Mouse (Mus musculus) lung, postnatal 0 days (tissue): ENCODE measurements at regions not wholly inside any gene's neighbourhood (a gene's known extent, or its start where the extent isn't known, plus 50 kb on each side); places are given as distances from the start of the nearest gene placed in this dataset.

ENCODE experiments used
- ATAC-seq: fragments of 200-750 bp; cut with Nextera tagmentation; 2 replicates; pipeline ENCODE4 v1.8.0; 2017; ENCODE audit warnings: moderate library complexity
- DNase-seq: peaks from one replicate; pipeline ENCODE4 v3.0.0-alpha.2; 2016; ENCODE audit warnings: low spot score
- H3K27ac ChIP-seq: fragments of 300-500 bp; sonication (generic); 2 replicates; pipeline ENCODE4 v1.5.1; 2014; ENCODE audit warnings: antibody characterized with exemption, mild to moderate bottlenecking, low read length, mixed read lengths
- H3K27me3 ChIP-seq: fragments of 300-500 bp; sonication (generic); replicated peaks from 2 replicates; pipeline ENCODE4 v1.6.1; 2014; ENCODE audit warnings: low read length, mixed read lengths; ENCODE audit not compliant: insufficient read depth
- H3K36me3 ChIP-seq: fragments of 300-500 bp; sonication (generic); 2 replicates; pipeline ENCODE4 v1.6.1; 2014; ENCODE audit warnings: low read length, mixed read lengths; ENCODE audit not compliant: insufficient read depth
- H3K4me1 ChIP-seq: fragments of 300-500 bp; sonication (generic); 2 replicates; pipeline ENCODE4 v1.6.1; 2014; ENCODE audit warnings: antibody characterized with exemption, low read depth, low read length, mixed read lengths; ENCODE audit not compliant: insufficient read depth
- H3K4me2 ChIP-seq: fragments of 300-500 bp; sonication (generic); replicated peaks from 2 replicates; pipeline ENCODE4 v1.6.1; 2014; ENCODE audit warnings: low read depth, mild to moderate bottlenecking, low read length, moderate library complexity, mixed read lengths
- H3K4me3 ChIP-seq: fragments of 300-500 bp; sonication (generic); 2 replicates; pipeline ENCODE4 v1.5.1; 2014; ENCODE audit warnings: low read depth, low read length
- H3K9ac ChIP-seq: fragments of 300-500 bp; sonication (generic); replicated peaks from 2 replicates; pipeline ENCODE4 v1.6.1; 2014; ENCODE audit warnings: low read depth, mild to moderate bottlenecking
- H3K9me3 ChIP-seq: fragments of 300-500 bp; sonication (generic); 2 replicates; pipeline ENCODE4 v1.6.1; 2016; ENCODE audit warnings: low read length, mixed read lengths
- CTCF ChIP-seq: IDR thresholded peaks from 2 replicates; pipeline ENCODE4 v1.5.1; 2016; ENCODE audit warnings: antibody characterized with exemption, mild to moderate bottlenecking
- EP300 ChIP-seq: IDR thresholded peaks from 2 replicates; pipeline ENCODE4 v1.6.1; 2016; ENCODE audit warnings: antibody characterized with exemption, mild to moderate bottlenecking, control low read depth
- WGBS: fragments of 180-500 bp; shearing (Covaris S2); extraction: QIAGEN DNeasy Blood & Tissue Kit; methylation state at CpG from one replicate; pipeline ENCODE4 v1.1.7; 2014; 5-methylcytosine and 5-hydroxymethylcytosine counted together

DNA sequence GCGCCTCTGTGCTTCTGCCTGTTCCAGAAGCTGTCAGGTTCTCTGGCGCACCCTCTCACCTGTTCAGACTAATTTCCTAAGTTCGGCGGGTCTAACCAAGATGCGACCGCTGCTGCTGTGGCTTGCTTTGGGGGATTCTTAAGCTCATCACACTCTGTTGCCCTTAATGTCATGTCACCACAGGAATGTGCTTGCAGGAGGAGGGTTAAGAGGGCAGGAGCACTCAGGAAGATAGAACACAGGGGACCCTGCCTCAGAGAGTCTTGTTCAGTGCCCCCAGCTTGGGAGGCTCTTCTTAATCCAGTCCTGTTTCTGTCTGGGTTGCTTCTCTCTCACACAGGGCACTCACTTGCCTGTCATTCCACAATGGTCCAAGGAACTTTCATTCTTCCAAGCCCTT is 65.1 kb upstream of the Pcdh8 start:
- H3K36me3 ChIP-seq = no peaks in the 10 kb centered on the region
- no peak for DNase-seq
- H3K27ac ChIP-seq = no peak overlapping the region
- no peak overlapping the region for H3K4me3 ChIP-seq
- no peak for TF ChIP-seq EP300
- TF ChIP-seq CTCF = no peak
- 95% methylated on average over 4 of the region's 6 CpGs for WGBS
- H3K9me3 ChIP-seq = no peaks in the 10 kb centered on the region
- H3K27me3 ChIP-seq = no peaks in the 10 kb centered on the region
- H3K4me1 ChIP-seq = no peaks in the 10 kb centered on the region
- H3K9ac ChIP-seq = no peak overlapping the region
- no peak overlapping the region for H3K4me2 ChIP-seq
- no peak for ATAC-seq

DNA sequence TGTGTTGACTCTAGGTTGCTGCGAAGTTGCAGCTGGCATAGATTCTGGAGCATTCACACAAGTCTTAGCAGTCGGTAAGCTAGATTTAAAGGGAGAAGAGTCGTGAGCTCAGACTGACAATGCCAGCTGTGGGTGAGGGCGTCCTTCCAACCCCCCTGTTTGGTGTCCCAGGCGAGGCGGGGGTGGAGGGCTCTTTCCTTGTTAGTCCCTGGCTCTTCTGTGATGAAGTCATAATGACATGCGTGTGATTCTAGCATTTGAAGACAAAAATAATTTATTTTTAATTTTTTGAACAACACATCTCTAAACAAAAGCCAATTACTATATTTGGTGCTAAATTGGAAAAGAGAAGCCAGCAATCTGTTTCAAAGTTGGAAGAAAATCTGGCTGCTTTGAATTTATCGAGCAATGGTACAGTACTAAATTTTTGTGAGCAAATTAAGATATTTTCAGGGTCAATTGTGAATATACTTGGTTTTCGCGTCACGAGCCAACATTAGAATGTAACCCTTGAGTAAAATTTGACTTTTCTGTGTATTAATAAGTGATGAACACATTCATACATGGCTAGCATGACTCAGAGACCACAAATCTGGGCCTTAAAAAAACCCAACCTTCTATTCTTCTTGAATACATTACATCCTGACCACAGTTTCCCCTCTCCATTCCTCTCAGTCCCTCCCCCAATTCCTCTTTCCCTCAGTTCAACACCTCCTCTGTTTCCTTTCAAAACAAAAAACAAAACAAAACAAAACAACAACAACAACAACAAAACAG is 53.7 kb upstream of the Pcdh8 start:
- no peak overlapping the region for H3K27ac ChIP-seq
- ATAC-seq = no peak

DNA sequence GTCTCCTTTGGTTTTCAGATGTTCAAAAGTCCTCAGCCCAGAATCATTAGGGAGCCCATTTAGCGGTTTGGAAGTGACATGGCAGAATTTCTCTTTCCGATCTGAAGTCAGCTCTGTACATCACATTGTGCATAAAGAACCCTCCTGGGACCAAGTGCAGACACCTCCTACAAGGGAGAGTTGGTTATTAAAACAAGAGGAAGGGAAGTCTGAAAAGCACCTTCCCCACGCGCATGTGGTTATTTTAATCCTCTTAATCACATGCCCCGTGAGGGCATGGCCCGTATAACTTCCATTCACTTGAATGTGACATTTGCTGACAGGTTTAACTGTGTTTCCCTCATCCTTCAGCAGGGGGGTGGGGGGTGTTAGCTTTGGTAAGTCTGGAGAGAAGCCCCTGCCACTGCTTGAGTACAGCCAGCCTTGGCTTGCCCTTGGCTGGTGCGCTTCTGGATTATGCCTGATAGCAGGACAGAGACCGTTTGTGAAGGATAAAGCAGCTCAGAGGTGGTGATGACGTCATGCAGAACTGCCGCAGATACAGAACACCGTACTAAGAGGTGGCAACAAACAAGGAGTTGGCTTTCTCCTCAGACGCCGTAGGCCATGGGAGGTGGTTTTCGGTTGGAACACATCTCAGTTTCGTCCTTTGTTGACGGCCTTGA is 51.5 kb upstream of the Pcdh8 start:
- H3K4me1 ChIP-seq = no peaks in the 10 kb centered on the region
- no peak overlapping the region for H3K9ac ChIP-seq
- H3K27me3 ChIP-seq = no peaks in the 10 kb centered on the region
- no peaks in the 10 kb centered on the region for H3K36me3 ChIP-seq
- TF ChIP-seq CTCF (no peak), EP300 (no peak)
- ATAC-seq (no peak), DNase-seq (no peak)
- WGBS = 72% methylated on average over 16 of the region's 16 CpGs
- H3K27ac ChIP-seq = no peak overlapping the region
- no peak overlapping the region for H3K4me2 ChIP-seq
- H3K9me3 ChIP-seq = no peaks in the 10 kb centered on the region; the same call in 1 of the 2 replicates
- H3K4me3 ChIP-seq = no peak overlapping the region

More for the DNA sequence above, 53.7 kb upstream of the Pcdh8 start:
- no peak overlapping the region for H3K4me3 ChIP-seq
- DNase-seq = no peak
- H3K36me3 ChIP-seq = no peaks in the 10 kb centered on the region
- no peak overlapping the region for H3K9ac ChIP-seq
- TF ChIP-seq CTCF (no peak), EP300 (no peak)
- no peaks in the 10 kb centered on the region for H3K27me3 ChIP-seq
- no peaks in the 10 kb centered on the region for H3K9me3 ChIP-seq
- H3K4me1 ChIP-seq = no peaks in the 10 kb centered on the region
- H3K4me2 ChIP-seq = no peak overlapping the region
- WGBS = 90% methylated on average over 11 of the region's 11 CpGs

DNA sequence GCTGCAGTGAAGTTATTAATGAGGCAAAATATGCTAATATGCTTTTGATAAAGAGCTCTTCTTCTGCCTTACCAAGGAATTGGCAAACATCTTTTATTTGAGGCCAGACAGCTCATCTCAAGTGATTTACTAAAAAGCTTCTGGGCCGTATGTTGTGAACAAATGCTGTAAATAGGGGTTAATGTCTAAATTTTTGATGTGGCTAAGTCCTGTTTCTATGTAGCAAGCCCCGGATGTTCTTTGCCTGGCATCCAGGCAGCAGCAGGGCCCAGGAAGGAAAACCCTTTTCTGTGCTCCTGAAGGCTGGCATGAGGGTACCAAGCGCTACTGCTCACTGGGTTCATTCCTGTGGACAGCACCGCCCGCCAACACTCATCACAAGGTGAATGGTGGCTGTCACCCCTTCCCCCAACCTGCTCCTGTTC is 50.9 kb upstream of the Pcdh8 start:
- no peak overlapping the region for H3K9ac ChIP-seq
- H3K4me3 ChIP-seq = no peak overlapping the region
- 76% methylated on average over 5 of the region's 5 CpGs for WGBS
- no peak overlapping the region for H3K4me2 ChIP-seq
- TF ChIP-seq EP300 (no peak), CTCF (no peak)
- H3K4me1 ChIP-seq = no peaks in the 10 kb centered on the region
- H3K36me3 ChIP-seq = no peaks in the 10 kb centered on the region
- no peaks in the 10 kb centered on the region; the same call in 1 of the 2 replicates for H3K9me3 ChIP-seq
- DNase-seq (no peak), ATAC-seq (no peak)
- H3K27ac ChIP-seq = no peak overlapping the region
- no peaks in the 10 kb centered on the region for H3K27me3 ChIP-seq

DNA sequence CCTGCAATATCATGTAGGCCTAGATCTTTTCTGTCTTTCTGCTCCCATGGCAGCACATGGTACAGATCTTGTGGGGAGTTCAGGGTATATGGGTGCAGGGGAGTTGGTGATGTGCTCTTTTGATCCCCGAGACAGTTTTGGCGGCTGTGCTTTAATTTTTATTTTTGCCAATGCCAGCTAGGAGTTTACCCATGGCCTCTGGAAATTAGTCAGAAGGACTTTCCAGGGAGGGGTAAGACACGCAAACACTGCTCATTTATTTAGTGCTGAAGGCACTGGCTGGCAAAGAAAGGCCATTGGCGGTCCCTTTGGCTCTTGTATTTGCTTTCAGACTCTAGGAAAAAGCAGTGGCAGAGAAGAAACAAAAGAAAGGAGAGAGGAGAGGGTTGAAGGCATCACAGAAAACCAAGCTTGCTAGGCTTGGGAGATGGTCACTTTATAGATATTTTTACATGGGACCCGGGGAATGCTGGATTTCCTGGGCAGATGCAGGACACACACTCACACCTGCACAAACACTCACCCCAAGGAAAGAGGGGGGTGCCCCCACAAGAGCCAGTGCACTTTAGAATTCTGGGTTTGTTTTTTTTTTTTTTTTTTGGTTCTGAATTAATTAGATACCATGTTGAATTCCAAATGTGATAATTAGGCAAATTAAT is 50.4 kb upstream of the Pcdh8 start:
- TF ChIP-seq EP300 (no peak), CTCF (no peak)
- WGBS = 61% methylated on average over 5 of the region's 5 CpGs
- no peak overlapping the region for H3K4me3 ChIP-seq
- DNase-seq = no peak
- no peak overlapping the region for H3K9ac ChIP-seq
- no peaks in the 10 kb centered on the region for H3K27me3 ChIP-seq
- no peaks in the 10 kb centered on the region; the same call in 1 of the 2 replicates for H3K9me3 ChIP-seq
- ATAC-seq = no peak
- H3K4me1 ChIP-seq = no peaks in the 10 kb centered on the region
- H3K27ac ChIP-seq = no peak overlapping the region
- H3K4me2 ChIP-seq = no peak overlapping the region
- H3K36me3 ChIP-seq = no peaks in the 10 kb centered on the region
